Mouse (Mus musculus) midbrain, embryonic 16.5 days (tissue): ENCODE results near the gene Tesmin. TPM values are rescaled to one million over a fixed set of nuclear protein-coding genes. Genes with fewer than 3 reads are reported as not detected.

ENCODE experiments used
- ATAC-seq: fragments of 200-750 bp; cut with Nextera tagmentation; 2 replicates; pipeline ENCODE4 v1.8.0; 2017; ENCODE audit warnings: moderate TSS enrichment
- H3K27ac ChIP-seq: fragments of 300-500 bp; sonication (generic); 2 replicates; pipeline ENCODE4 v1.5.1; 2014; ENCODE audit warnings: mild to moderate bottlenecking, low read length, mixed read lengths
- H3K27me3 ChIP-seq: fragments of 300-500 bp; sonication (generic); 2 replicates; pipeline ENCODE4 v1.6.1; 2014; ENCODE audit warnings: low read depth, low read length, mixed read lengths; ENCODE audit not compliant: control insufficient read depth, insufficient read depth
- H3K36me3 ChIP-seq: fragments of 300-500 bp; sonication (generic); 2 replicates; pipeline ENCODE4 v1.6.1; 2014; ENCODE audit warnings: mild to moderate bottlenecking, low read length, moderate library complexity, mixed read lengths; ENCODE audit not compliant: control insufficient read depth, insufficient read depth
- H3K4me1 ChIP-seq: fragments of 300-500 bp; sonication (generic); 2 replicates; pipeline ENCODE4 v1.6.1; 2014; ENCODE audit warnings: mild to moderate bottlenecking, low read length, mixed read lengths; ENCODE audit not compliant: control insufficient read depth, insufficient read depth
- H3K4me2 ChIP-seq: fragments of 300-500 bp; sonication (generic); 2 replicates; pipeline ENCODE4 v1.6.1; 2014; ENCODE audit warnings: mild to moderate bottlenecking, low read length, mixed read lengths
- H3K4me3 ChIP-seq: fragments of 300-500 bp; sonication (generic); 2 replicates; pipeline ENCODE4 v1.5.1; 2014; ENCODE audit warnings: low read depth, mild to moderate bottlenecking, low read length, moderate library complexity, mixed read lengths
- H3K9ac ChIP-seq: fragments of 300-500 bp; sonication (generic); 2 replicates; pipeline ENCODE4 v1.6.1; 2014; ENCODE audit warnings: low read depth, low read length, mixed read lengths
- H3K9me3 ChIP-seq: fragments of 300-500 bp; sonication (generic); replicated peaks from 2 replicates; pipeline ENCODE4 v1.6.1; 2014; ENCODE audit warnings: mild to moderate bottlenecking, low read length, mixed read lengths; ENCODE audit not compliant: control insufficient read depth, poor library complexity, severe bottlenecking
- WGBS: fragments of 180-500 bp; shearing (Covaris S2); extraction: QIAGEN DNeasy Blood & Tissue Kit; methylation state at CpG from one replicate; pipeline ENCODE4 v1.1.7; 2014; 5-methylcytosine and 5-hydroxymethylcytosine counted together
- polyA plus RNA-seq: library from polyadenylated mRNA; unstranded; fragments of >200 nt; fragmentation: Nextera tagmentation; extraction: Ambion mirVana; gene quantifications from 2 replicates; pipeline ENCODE4 v1.2.1, GENCODE M21; 2015

The Tesmin gene
- 0.81 and 0.84 TPM in 2 replicates for polyA plus RNA-seq

- Histone ChIP-seq H3K27ac (peak within 1 kb of the TSS; percentile 64), H3K9me3 (no peaks in the 10 kb centered on the region), H3K27me3 (no peaks in the 10 kb centered on the region; the same call in 1 of the 2 replicates), H3K4me3 (peak within 1 kb of the TSS; percentile 55), H3K4me1 (peaks cover 4% of the 10 kb centered on the region; the same call in 1 of the 2 replicates), H3K9ac (peak within 1 kb of the TSS; percentile 69), H3K4me2 (peak within 1 kb of the TSS; percentile 80), H3K36me3 (no peaks in the 10 kb centered on the region)
- 3% methylated on average over 31 of the region's 33 CpGs for WGBS
- peak; percentile 92 for ATAC-seq
Observed at GRCm38 (mm10) chr19:3388629-3389057, at the start of gene Tesmin. Gene Tesmin (plus strand): TSS chr19:3388857.

- 89% methylated on average over 8 of the region's 8 CpGs for WGBS
- no peak overlapping the region for H3K27ac ChIP-seq
- H3K9ac ChIP-seq = no peak overlapping the region
- H3K4me1 ChIP-seq = peaks cover 4% of the 10 kb centered on the region
- H3K27me3 ChIP-seq = no peaks in the 10 kb centered on the region
- H3K36me3 ChIP-seq = no peaks in the 10 kb centered on the region
- no peak for ATAC-seq
- H3K4me2 ChIP-seq = no peak overlapping the region
- no peak overlapping the region for H3K4me3 ChIP-seq
- H3K9me3 ChIP-seq = no peaks in the 10 kb centered on the region
Observed at GRCm38 (mm10) chr19:3339187-3339586, 49.5 kb upstream of the Tesmin start.

- Histone ChIP-seq H3K9me3 (no peaks in the 10 kb centered on the region), H3K4me2 (no peak overlapping the region), H3K4me3 (no peak overlapping the region), H3K27me3 (no peaks in the 10 kb centered on the region), H3K9ac (no peak overlapping the region), H3K4me1 (no peaks in the 10 kb centered on the region), H3K27ac (no peak overlapping the region), H3K36me3 (no peaks in the 10 kb centered on the region)
- 81% methylated on average over 3 of the region's 3 CpGs for WGBS
- no peak for ATAC-seq
Observed at GRCm38 (mm10) chr19:3341021-3341420, 47.6 kb upstream of the Tesmin start.

DNA sequence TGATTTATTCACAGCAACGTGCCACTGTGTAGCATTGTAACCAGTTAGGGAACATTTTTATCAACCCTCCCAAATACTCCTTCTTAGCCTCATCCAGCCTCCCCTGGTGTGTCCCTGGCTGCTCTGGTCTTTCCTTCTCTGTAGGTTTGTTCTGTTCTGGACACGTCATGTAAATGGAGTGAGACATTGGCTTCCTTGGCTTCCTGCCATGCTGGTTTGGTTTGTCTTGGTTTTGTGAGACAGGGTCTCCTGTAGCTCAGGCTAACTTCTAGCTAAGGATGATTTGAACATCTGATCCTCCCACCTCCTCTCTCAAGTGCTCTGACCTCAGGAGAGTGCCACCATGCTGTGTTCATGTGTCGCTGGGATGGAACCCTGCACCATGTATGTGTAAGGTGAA is 44.7 kb upstream of the Tesmin start:
- 66% methylated on average over 3 of the region's 3 CpGs for WGBS
- Histone ChIP-seq H3K9me3 (no peaks in the 10 kb centered on the region), H3K27ac (no peak overlapping the region), H3K36me3 (no peaks in the 10 kb centered on the region), H3K4me1 (no peaks in the 10 kb centered on the region), H3K27me3 (no peaks in the 10 kb centered on the region), H3K9ac (no peak overlapping the region), H3K4me3 (no peak overlapping the region), H3K4me2 (no peak overlapping the region)
- no peak for ATAC-seq

DNA sequence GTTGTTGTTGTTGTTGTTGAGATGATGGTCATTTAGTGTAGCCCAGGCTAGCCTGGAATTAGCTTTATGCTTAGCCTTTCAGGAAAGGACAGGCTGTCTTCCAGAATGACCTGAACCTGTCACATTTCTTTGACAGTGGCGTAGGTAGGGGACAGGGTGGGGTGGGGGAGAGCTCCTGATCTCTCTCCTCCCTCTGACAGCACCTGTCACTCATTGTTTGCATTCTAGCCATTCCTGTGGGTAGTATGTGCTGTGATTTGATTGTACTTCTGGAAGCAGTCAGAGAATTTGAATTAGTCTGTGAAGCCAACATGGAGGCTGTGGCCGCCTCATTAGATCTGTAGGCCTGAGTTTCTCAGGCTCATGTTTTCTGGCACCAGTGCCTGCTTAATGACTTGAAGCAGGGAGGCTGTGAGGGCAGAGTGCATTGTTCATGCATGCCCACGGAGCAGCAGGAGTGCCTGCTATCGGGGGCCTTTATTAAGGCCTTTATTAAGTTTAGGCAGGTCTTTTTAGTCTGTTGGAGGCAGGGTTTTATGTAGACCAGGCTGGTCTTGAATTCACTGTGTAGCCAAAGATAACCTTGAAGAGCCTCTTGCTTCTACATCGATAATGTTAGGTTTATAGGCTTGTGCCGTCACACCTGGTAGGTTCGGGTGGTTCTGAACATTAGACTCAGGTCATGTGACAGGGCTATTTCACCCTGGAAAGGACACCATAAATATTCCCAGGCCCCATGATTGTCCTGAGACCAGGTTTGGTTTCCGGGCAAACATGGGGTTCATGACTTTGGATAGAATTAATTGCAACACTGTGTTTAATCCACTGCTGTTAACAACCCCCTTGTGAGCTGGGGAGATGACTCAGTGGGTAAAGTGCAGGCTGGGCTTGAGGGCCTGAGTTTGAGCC is 43.8 kb upstream of the Tesmin start:
- WGBS = 75% methylated on average over 8 of the region's 8 CpGs
- no peak for ATAC-seq

DNA sequence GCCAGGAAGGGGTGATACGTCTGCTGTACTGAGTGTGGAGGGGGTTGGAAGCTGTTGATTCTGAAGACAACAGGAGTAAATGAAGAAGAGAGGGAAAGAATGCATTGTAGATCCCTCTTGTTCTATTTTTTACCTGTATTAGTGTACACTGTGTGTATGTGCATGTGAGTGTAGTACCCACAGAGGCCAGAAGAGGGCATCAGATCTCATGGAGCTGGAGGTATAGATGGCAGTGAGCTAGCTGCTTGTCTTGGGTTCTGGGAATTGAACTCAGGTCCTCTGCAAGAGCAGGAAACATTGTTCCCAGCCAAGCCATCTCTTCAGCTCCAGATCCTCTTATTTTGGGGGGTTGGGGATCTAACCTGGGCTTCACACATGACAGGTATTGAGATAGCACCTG is 40.9 kb upstream of the Tesmin start:
- ATAC-seq = no peak
- H3K4me1 ChIP-seq = no peaks in the 10 kb centered on the region
- H3K27me3 ChIP-seq = no peaks in the 10 kb centered on the region
- H3K36me3 ChIP-seq = no peaks in the 10 kb centered on the region
- H3K4me3 ChIP-seq = no peak overlapping the region
- H3K9ac ChIP-seq = no peak overlapping the region
- 100% methylated on average over 1 of the region's 1 CpGs for WGBS
- H3K4me2 ChIP-seq = no peak overlapping the region
- H3K9me3 ChIP-seq = no peaks in the 10 kb centered on the region
- H3K27ac ChIP-seq = no peak overlapping the region

More for the DNA sequence above, 43.8 kb upstream of the Tesmin start:
- Histone ChIP-seq H3K4me2 (no peak overlapping the region), H3K27me3 (no peaks in the 10 kb centered on the region), H3K36me3 (no peaks in the 10 kb centered on the region), H3K27ac (no peak overlapping the region), H3K9ac (no peak overlapping the region), H3K4me1 (no peaks in the 10 kb centered on the region), H3K4me3 (no peak overlapping the region), H3K9me3 (no peaks in the 10 kb centered on the region)

GRCm38 (mm10) chr19:3353415-3354111 is 35.1 kb upstream of the Tesmin start:
- H3K27ac ChIP-seq = no peak overlapping the region
- no peaks in the 10 kb centered on the region for H3K9me3 ChIP-seq
- H3K27me3 ChIP-seq = no peaks in the 10 kb centered on the region
- no peak overlapping the region for H3K9ac ChIP-seq
- WGBS = 61% methylated on average over 7 of the region's 7 CpGs
- H3K4me2 ChIP-seq = no peak overlapping the region
- ATAC-seq = no peak
- no peak overlapping the region for H3K4me3 ChIP-seq
- H3K4me1 ChIP-seq = no peaks in the 10 kb centered on the region
- no peaks in the 10 kb centered on the region for H3K36me3 ChIP-seq

DNA sequence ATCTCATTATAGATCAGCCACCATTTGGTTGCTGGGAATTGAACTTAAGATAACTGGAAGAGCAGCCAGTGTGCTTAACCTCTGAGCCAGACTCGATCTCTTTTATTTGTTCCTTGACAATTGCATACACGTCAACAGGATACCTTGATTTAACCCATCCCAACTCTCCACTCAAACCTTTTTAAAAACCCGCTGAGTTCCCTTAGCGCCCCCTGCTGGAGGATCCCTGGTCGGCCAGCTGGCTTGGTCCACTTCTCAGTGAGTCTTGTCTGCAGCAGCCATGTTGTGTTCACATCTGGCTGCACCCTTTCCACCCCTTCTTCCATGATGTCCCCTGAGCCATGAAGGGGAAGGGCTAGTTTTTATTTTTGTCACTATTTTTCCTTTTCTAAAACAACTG is 33.6 kb upstream of the Tesmin start:
- Histone ChIP-seq H3K4me1 (no peaks in the 10 kb centered on the region), H3K9me3 (no peaks in the 10 kb centered on the region), H3K36me3 (no peaks in the 10 kb centered on the region), H3K27ac (no peak overlapping the region), H3K9ac (no peak overlapping the region), H3K27me3 (no peaks in the 10 kb centered on the region), H3K4me2 (no peak overlapping the region), H3K4me3 (no peak overlapping the region)
- no peak for ATAC-seq
- 65% methylated on average over 5 of the region's 5 CpGs for WGBS

- no peaks in the 10 kb centered on the region for H3K9me3 ChIP-seq
- no peak overlapping the region for H3K4me3 ChIP-seq
- WGBS = 75% methylated on average over 5 of the region's 5 CpGs
- ATAC-seq = no peak
- no peak overlapping the region for H3K27ac ChIP-seq
- no peaks in the 10 kb centered on the region for H3K27me3 ChIP-seq
- no peak overlapping the region for H3K4me2 ChIP-seq
- no peaks in the 10 kb centered on the region for H3K4me1 ChIP-seq
- no peaks in the 10 kb centered on the region for H3K36me3 ChIP-seq
- H3K9ac ChIP-seq = no peak overlapping the region
Observed at GRCm38 (mm10) chr19:3356516-3356915, 32.1 kb upstream of the Tesmin start.
